Mouse (Mus musculus): ENCODE data around the gene Oprl1.

DNA sequence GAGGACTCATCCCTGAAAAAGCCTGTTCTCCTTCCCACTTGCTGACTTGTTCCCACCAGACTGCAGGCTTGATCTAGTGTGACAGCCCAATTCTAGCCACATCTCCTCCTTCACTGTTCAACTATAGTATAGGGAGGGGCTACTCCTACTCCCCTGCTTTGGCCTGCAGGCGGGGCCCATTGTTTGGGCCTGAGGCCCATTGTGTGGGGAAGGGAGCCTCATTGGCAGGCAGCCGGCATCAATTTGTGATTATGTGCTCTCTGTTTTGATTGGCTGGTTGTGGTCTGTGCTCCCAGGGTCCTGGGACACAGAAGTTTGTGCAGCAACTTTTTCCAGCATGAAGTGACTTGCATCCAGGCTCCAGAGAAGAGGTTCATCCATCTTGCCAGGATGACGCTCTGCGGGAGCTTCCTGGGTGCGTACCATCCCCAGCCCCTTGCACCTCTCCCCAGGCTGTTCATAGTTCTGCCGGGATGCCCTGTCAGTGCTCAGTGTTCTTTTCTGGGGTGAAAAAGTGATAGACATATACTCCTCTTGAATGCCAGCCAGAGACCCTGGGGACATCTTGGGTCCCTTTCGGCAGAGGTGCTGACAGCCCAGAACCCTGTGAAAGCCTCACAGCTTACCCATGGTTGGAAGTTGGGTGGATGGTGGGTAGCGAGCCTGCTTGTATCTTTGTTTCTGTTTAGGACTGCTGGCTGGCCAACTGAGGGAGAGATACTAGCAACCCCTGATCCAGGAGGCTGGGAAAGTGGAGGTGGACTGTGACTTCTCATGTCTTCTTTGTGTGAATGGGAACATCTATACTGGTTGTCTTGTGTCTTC, 48.4 kb downstream of the Oprl1 start, which contains the start of gene Myt1:
- TF ChIP-seq CTCF (conservative IDR thresholded peaks at IDR 0.05 in 1 of 2, IDR thresholded peaks at IDR 0.05 in 1 of 2; ENCODE audit: low read depth in 2 of 2, low read length in 2 of 2) (no peak), UBTF (IDR thresholded peaks at IDR 0.05; ENCODE audit: low read depth, low read length) (no peak), CHD1 (IDR thresholded peaks at IDR 0.05; ENCODE audit: low read depth, low read length) (no peak)

Data from CH12.LX (cell line).